Mouse (Mus musculus) stomach, postnatal 0 days (tissue): ENCODE measurements around the gene Krtap28-13.

ENCODE experiments used
- CTCF ChIP-seq: IDR thresholded peaks from 2 replicates; pipeline ENCODE4 v1.5.1; 2016; ENCODE audit warnings: antibody characterized with exemption, low read depth, mild to moderate bottlenecking, moderate library complexity
- EP300 ChIP-seq: optimal IDR thresholded peaks from 2 replicates; pipeline ENCODE3; 2016; ENCODE audit warnings: antibody characterized with exemption

GRCm38 (mm10) chr1:83059278-83059677, 1.5 kb upstream of the Krtap28-13 start, which contains the start of gene A030005K14Rik:
- TF ChIP-seq CTCF = no peak
- no peak for TF ChIP-seq EP300
